Mouse (Mus musculus) limb, embryonic 14.5 days (tissue): ENCODE measurements around the gene Pik3r5. TPM values are rescaled to one million over a fixed set of nuclear protein-coding genes. Genes with fewer than 3 reads are reported as not detected.

Source experiments
- ATAC-seq: fragments of 200-750 bp; cut with Nextera tagmentation; 2 replicates; pipeline ENCODE4 v1.8.0; 2017; ENCODE audit warnings: low read depth, moderate number of reproducible peaks, moderate TSS enrichment; ENCODE audit not compliant: low FRiP score
- DNase-seq: peaks from one replicate; pipeline ENCODE4 v3.0.0-alpha.2; 2015; ENCODE audit warnings: low spot score
- H3K27ac ChIP-seq: fragments of 300-500 bp; sonication (generic); replicated peaks from 2 replicates; pipeline ENCODE4 v1.5.1; 2014; ENCODE audit warnings: low read depth, mild to moderate bottlenecking, low read length, moderate library complexity, mixed read lengths
- H3K27me3 ChIP-seq: fragments of 300-500 bp; sonication (generic); 2 replicates; pipeline ENCODE4 v1.6.1; 2014; ENCODE audit warnings: low read length, mixed read lengths; ENCODE audit not compliant: control insufficient read depth, insufficient read depth
- H3K36me3 ChIP-seq: fragments of 300-500 bp; sonication (generic); 2 replicates; pipeline ENCODE4 v1.6.1; 2014; ENCODE audit warnings: mild to moderate bottlenecking, low read length, moderate library complexity, mixed read lengths; ENCODE audit not compliant: control insufficient read depth, insufficient read depth
- H3K4me1 ChIP-seq: fragments of 300-500 bp; sonication (generic); 2 replicates; pipeline ENCODE4 v1.6.1; 2014; ENCODE audit warnings: antibody characterized with exemption, low read length, mixed read lengths; ENCODE audit not compliant: control insufficient read depth, insufficient read depth
- H3K4me2 ChIP-seq: fragments of 300-500 bp; sonication (generic); replicated peaks from 2 replicates; pipeline ENCODE4 v1.6.1; 2014; ENCODE audit warnings: low read depth, mild to moderate bottlenecking, low read length, moderate library complexity; ENCODE audit not compliant: severe bottlenecking
- H3K4me3 ChIP-seq: fragments of 300-500 bp; sonication (generic); replicated peaks from 2 replicates; pipeline ENCODE4 v1.5.1; 2014; ENCODE audit warnings: low read length
- H3K9ac ChIP-seq: fragments of 300-500 bp; sonication (generic); 2 replicates; pipeline ENCODE4 v1.6.1; 2014; ENCODE audit warnings: mild to moderate bottlenecking, low read depth, low read length, moderate library complexity; ENCODE audit not compliant: severe bottlenecking
- H3K9me3 ChIP-seq: fragments of 300-500 bp; sonication (generic); 2 replicates; pipeline ENCODE4 v1.6.1; 2016; ENCODE audit warnings: low read length; ENCODE audit not compliant: control insufficient read depth
- POLR2A ChIP-seq: fragments of 200-500 bp; IDR thresholded peaks from 2 replicates; pipeline ENCODE4 v1.8.0; 2012; ENCODE audit warnings: inconsistent platforms, mild to moderate bottlenecking, moderate library complexity, borderline replicate concordance; ENCODE audit not compliant: insufficient read depth, insufficient read length; ENCODE audit errors: extremely low read depth
- WGBS: fragments of 180-500 bp; shearing (Covaris S2); extraction: QIAGEN DNeasy Blood & Tissue Kit; methylation state at CpG from one replicate; pipeline ENCODE4 v1.1.7; 2014; 5-methylcytosine and 5-hydroxymethylcytosine counted together
- polyA plus RNA-seq, 2 experiments: library from polyadenylated mRNA; depleted of rRNA in 1 of 2; stranded (reverse) in 1 of 2; unstranded in 1 of 2; fragments of >200 nt; fragmentation: Nextera tagmentation in 1 of 2; extraction: Ambion mirVana in 1 of 2; gene quantifications; 2 replicates each; pipeline versions ENCODE4 v1.2.1 to v1.2.3; 2012 to 2014

The Pik3r5 gene
- polyA plus RNA-seq, 2 experiments, result 0.52 to 1.2 TPM

DNA sequence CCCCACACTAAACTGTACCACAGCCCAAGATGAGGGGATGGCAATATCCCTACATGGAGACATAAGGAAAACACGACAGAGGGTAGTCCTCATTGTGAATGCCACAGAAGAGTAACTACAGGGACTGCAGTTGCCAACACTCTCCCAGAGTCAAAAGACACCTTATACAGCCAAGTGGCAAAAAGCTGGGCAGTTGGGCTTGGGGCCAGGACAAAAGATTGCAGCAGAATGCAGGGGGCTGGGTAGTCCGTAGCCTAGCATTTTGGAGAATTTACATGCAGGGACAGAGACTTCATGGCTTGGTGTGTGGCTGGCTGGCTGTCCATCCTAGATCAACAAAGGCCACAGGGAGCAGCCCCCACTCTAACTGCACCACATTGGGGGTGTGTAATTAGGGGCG is 52.5 kb downstream of the Pik3r5 start:
- Histone ChIP-seq H3K4me2 (no peak overlapping the region), H3K9me3 (no peaks in the 10 kb centered on the region), H3K4me1 (no peaks in the 10 kb centered on the region), H3K27me3 (no peaks in the 10 kb centered on the region), H3K4me3 (no peak overlapping the region), H3K27ac (no peak overlapping the region), H3K36me3 (no peaks in the 10 kb centered on the region), H3K9ac (no peak overlapping the region)
- no peak for TF ChIP-seq POLR2A
- WGBS, result 78% methylated on average over 3 of the region's 3 CpGs
- ATAC-seq, result no peak
- no peak for DNase-seq

DNA sequence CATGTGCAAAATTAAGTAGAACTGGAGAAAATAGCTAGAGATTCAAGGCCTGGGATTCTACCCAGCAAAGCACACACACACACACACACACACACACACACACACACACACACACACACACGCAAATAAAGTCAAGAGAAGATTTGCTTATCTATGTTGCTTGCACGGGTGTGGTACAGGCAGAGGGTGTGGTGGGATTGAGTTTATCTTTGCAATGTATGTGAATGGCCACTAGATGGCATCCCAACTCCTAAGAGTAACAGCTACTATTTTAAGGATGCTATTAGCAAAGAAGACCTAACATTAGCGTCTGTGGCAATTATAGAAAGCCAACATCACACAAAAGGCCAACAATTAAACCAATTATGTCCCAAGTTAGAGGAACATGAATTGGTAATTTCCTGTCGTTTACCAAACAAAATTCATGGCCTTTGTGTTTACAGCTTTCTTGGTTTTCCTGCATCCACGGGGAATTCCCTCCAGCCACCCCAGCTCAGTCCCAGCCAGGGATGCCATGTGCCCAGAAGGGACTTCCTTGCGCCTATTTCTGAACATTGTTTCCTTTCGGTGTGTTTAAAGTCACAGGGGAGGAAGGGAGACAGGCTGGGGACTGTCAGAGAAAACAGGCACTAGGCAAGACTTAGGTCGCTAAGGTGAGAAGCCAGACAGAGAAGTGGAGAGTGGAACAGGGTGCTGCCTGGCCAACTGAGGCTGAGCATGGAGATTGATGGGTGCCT is 53.5 kb downstream of the Pik3r5 start:
- ATAC-seq, result no peak
- WGBS, result 36% methylated on average over 8 of the region's 8 CpGs
- TF ChIP-seq POLR2A, result no peak

GRCm38 (mm10) chr11:68486093-68486492 is 54.2 kb downstream of the Pik3r5 start:
- H3K9ac ChIP-seq, result no peak overlapping the region
- WGBS, result 93% methylated on average over 3 of the region's 3 CpGs
- H3K4me1 ChIP-seq, result no peaks in the 10 kb centered on the region
- H3K36me3 ChIP-seq, result no peaks in the 10 kb centered on the region
- TF ChIP-seq POLR2A, result no peak
- H3K4me3 ChIP-seq, result no peak overlapping the region
- H3K9me3 ChIP-seq, result no peaks in the 10 kb centered on the region
- no peak overlapping the region for H3K27ac ChIP-seq
- ATAC-seq, result no peak
- H3K4me2 ChIP-seq, result no peak overlapping the region
- no peak for DNase-seq
- H3K27me3 ChIP-seq, result no peaks in the 10 kb centered on the region

More for the DNA sequence above, 53.5 kb downstream of the Pik3r5 start:
- no peaks in the 10 kb centered on the region for H3K27me3 ChIP-seq
- H3K36me3 ChIP-seq, result no peaks in the 10 kb centered on the region
- no peak overlapping the region for H3K4me3 ChIP-seq
- DNase-seq, result peak; percentile 79
- no peak overlapping the region for H3K27ac ChIP-seq
- no peaks in the 10 kb centered on the region for H3K4me1 ChIP-seq
- no peaks in the 10 kb centered on the region for H3K9me3 ChIP-seq
- no peak overlapping the region for H3K9ac ChIP-seq
- no peak overlapping the region for H3K4me2 ChIP-seq

DNA sequence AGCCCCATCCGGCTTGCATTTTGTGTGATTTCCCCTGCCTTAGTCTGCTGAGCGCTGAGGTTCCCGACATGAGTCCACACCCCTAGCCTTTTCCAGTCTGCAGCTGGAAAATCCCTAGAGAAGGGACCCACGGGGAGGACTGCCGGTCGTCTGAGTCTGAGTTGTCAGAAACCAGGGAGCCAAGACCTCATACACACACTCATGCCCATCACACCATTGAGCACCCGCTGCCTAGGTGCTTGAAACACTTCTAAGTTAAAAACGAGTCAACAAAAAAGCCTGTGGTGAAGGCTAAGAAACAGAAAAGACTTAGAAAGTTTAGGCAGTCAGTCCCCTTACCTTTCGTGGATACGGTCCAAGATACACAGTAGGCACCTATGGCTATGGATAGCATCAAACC is 55.8 kb downstream of the Pik3r5 start:
- H3K4me1 ChIP-seq, result 0 out of 2 replicates have a peak, but pooled peaks cover 4% of the 10 kb centered on the region
- DNase-seq (no peak), ATAC-seq (no peak)
- WGBS, result 91% methylated on average over 10 of the region's 10 CpGs
- no peak overlapping the region for H3K4me3 ChIP-seq
- H3K9ac ChIP-seq, result no peak overlapping the region
- H3K27ac ChIP-seq, result no peak overlapping the region
- no peak overlapping the region for H3K4me2 ChIP-seq
- no peak for TF ChIP-seq POLR2A
- no peaks in the 10 kb centered on the region for H3K36me3 ChIP-seq
- H3K9me3 ChIP-seq, result no peaks in the 10 kb centered on the region
- no peaks in the 10 kb centered on the region for H3K27me3 ChIP-seq

DNA sequence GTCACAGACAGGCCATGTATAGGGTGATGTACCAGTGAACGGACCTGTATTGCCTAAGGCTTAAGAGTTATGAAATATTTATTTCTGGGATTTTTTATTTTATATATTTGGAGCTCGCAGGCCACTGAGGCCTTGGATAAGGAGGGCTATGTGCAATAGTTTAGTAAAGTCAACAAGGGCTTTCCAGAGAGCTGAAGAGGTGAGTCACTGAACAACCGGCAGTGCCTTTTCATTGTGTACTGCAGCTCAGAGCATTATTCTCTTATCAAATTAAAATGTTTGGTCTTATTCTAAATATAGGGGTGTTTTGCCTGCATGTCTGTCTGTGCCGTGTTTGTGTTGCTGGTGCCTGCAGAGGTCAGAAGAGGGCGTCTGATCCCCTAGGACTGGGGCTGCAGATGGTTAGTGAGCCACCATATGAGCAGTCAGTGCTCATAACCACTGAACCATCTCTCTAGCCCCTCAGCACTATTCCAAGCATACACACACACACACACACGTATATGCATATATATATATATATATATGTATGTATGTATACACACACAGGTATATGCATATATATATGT is 56.4 kb downstream of the Pik3r5 start:
- 70% methylated on average over 6 of the region's 6 CpGs for WGBS
- H3K36me3 ChIP-seq, result no peaks in the 10 kb centered on the region
- H3K4me2 ChIP-seq, result no peak overlapping the region
- TF ChIP-seq POLR2A, result no peak
- no peak overlapping the region for H3K4me3 ChIP-seq
- no peak overlapping the region for H3K9ac ChIP-seq
- no peaks in the 10 kb centered on the region for H3K9me3 ChIP-seq
- DNase-seq (no peak), ATAC-seq (no peak)
- H3K27me3 ChIP-seq, result no peaks in the 10 kb centered on the region
- 0 out of 2 replicates have a peak, but pooled peaks cover 4% of the 10 kb centered on the region for H3K4me1 ChIP-seq
- no peak overlapping the region for H3K27ac ChIP-seq
